Mouse (Mus musculus) spleen, adult 10 weeks (tissue): Measurements from ENCODE around the gene Foxd1. TPM values are rescaled to one million over a fixed set of nuclear protein-coding genes. Genes with fewer than 3 reads are reported as not detected.

Experiments
- polyA plus RNA-seq: library from polyadenylated mRNA; stranded (reverse); fragments of 350-450 nt; fragmentation: Illumina TruSeq; extraction: RNeasy Lipid Tissue Mini Kit (QIAGEN cat#74804); gene quantifications from one replicate; pipeline ENCODE4 v1.2.3, GENCODE M21; 2015; ENCODE audit warnings: low replicate concordance; ENCODE audit not compliant: insufficient read depth

Gene Foxd1
- polyA plus RNA-seq, result not detected

DNA sequence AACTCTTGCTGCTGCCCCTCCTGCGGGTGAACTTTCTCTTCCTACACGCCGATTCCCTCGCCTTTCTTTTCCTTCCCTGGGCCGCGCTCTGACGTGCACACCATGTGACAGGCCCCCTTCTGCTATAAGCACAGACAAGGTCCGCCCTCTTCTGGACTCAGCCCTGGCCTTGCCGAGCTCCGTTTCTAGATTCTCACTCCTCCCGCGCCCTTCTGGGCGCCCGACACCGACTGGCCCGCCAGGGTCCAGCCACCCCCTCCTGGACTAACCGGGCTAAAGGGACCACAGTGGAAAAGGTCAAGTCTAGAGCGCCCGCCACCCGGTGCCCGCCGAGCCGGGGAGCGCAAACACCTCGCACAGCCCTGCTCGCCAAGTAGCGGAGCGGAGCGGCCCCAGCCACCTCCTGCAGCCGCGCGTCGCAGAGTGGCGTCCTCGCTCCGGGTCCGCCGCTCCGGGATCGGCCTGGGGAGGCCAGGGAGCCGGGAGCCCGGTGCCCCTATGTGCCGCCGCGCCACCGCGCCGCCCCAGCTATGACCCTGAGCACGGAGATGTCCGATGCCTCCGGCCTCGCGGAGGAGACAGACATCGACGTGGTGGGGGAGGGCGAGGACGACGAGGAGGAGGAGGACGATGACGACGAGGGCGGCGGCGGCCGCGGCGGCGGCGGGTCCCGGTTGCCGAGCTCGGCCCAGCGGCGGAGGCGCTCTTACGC, at the start of gene Foxd1:
Gene Foxd1 (plus strand): TSS at position 153 of the 712 bp plus-strand sequence.

GRCm38 (mm10) chr13:98316480-98317245, 37.4 kb upstream of the Foxd1 start, which contains the start of gene Btf3:
Gene Btf3 (minus strand): TSS chr13:98317006.

Other genes with a start within 250 kb of the Foxd1 start
- 0.41 TPM for gene Arhgef28, start 147.8 kb upstream of the Foxd1 start, polyA plus RNA-seq
- gene Utp15, start 91.2 kb upstream of the Foxd1 start, polyA plus RNA-seq, result 41.0 TPM
- gene Ankra2, start 91.2 kb upstream of the Foxd1 start, polyA plus RNA-seq, result 44.9 TPM
- not detected for gene Gm21976, start 74.4 kb upstream of the Foxd1 start, polyA plus RNA-seq
- gene Btf3, start 37.2 kb upstream of the Foxd1 start, polyA plus RNA-seq, result 854 TPM
- 0.61 TPM for gene Gm10320, start 137.8 kb downstream of the Foxd1 start, polyA plus RNA-seq